Mouse (Mus musculus) urinary bladder, postnatal 25 days (tissue): Measurements from ENCODE around the gene Timd4.

ENCODE experiments used
- DNase-seq: peaks from one replicate; pipeline ENCODE4 v3.0.0; 2022; ENCODE audit warnings: low spot score

The Timd4 gene

GRCm38 (mm10) chr11:46810511-46810910, at the start of gene Timd4:
TSS of gene Timd4 (plus strand) at chr11:46810800.
- no peak for DNase-seq

DNA sequence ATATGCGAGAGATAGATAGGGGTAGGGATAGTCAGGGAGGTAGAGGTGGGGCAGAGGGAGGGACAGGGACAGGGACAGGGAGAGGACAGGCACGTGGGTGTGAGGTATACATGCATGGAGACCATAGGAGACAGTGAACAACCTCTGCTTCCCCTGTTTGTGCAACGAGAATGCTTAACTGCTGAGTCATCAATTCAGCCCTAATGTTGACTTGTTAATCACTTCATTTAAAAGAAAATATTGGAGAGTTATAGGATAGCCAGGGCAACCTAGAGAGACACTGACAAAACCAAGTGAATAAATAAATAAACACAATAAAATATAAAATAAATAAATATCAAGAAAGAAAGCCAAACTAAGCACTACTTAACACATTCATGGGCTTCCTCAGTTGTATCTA, 33.7 kb upstream of the Timd4 start:
- DNase-seq = no peak

DNA sequence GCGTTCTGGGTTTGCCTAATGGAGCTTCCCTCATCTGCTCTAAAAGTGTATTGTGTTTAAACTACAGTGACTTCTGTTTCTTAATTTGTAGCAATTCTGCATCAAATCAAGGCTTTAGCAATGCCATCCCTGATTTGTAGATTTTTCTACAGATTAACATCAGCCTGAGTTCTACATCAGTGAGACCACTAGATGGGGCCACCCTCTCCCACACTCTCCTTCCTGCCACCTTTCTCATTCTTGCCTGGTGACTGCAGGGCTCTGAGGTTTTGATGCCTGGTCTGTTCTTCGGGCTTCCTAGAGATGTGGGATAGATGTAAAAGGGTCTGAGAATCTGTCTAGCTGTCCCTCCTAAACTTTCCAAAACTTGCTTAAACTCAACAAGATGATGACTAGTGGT, 30.8 kb upstream of the Timd4 start:
- no peak for DNase-seq

DNA sequence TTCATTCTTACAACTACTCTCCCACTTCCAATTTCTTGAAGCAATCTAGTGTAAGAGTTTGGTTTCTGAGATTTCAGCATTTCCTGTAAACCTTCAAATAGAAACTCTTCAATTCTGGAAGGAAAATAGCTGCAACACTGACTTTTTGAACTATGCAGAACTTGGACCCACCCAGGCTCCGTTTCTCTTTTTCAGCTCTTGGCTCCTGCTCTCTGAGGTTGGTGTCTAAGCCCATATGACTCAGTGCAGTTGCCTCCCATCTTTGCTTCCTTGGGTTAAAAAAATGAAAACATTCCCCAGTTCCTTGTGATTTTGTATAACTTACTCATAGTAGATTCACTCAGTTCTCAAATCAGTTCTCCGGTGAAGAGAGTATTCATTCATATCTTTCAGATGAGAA, 6.2 kb upstream of the Timd4 start:
- no peak for DNase-seq

DNA sequence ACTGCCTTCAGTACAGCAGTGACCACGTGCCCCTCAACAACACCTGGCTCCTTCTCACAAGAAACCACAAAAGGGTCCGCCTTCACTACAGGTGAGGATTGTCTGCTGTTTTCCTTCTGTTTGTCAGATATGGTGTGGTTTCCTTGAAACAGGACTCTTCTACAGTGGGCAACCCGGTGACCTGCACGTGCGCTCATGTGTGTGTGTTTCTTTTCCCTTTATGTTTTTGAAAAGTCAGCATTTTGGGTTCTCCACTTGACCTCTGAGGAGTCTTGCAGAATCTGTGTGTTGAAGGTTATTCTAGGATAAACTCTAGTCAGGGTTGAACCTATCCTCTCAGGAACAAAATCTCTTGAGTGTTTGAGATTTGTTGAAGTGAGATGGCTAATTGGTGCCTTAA, 7.1 kb downstream of the Timd4 start:
- DNase-seq = no peak

GRCm38 (mm10) chr11:46819930-46820329, 9.3 kb downstream of the Timd4 start:
- no peak for DNase-seq

GRCm38 (mm10) chr11:46830348-46830747, 19.7 kb downstream of the Timd4 start:
- DNase-seq = no peak

DNA sequence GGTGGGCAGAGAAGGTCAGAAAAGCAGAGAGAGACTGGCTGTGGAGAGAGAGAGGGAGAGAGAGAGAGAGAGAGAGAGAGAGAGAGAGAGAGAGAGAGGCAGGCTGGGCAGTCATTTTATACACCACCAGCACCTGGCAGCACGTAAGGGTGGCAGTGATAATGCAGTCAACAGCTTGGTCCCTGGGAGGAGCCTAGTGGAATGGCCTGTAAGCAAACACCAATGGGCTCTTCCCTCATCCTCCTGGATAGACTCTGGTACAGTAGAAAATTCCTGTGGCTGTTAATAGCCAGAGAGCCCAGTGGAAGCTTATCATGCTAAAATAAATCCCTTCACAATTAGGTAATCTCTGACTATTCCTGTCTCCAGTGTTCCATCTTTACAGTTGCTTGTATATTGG, 24.5 kb downstream of the Timd4 start:
- DNase-seq = no peak

DNA sequence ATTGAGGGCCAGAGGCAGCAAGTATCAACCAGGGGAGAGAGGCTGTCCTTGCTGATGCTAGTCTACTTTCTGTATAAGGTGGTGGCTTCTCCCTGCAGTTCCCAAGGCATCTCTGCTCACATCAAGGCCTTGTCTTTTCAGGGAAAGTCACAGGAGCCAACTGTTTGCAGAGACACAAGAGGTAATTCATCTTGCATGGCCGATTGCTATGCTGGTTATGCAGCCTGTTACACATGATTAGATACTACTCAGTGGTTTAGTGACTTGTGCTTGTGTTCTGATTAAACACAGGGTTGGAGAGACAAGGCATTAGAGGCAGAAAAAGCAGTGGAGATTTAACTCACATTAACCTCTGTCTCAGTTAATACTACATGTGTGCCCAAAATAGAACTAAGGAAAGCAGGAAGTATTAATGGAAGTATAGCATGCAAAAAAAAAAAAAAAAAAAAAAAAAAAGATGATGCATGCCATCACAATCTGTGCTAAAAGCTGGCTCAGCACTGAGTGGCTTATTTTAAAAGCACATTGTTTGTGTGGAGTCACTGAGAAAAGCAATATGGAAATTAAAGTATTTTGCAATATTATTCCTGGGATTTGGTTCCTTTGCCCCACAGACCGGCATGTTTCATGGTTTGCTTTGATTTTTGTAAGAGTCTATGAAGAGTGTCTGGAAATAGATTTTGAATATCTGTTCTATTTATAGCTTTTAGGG, 31.6 kb downstream of the Timd4 start:
- DNase-seq = no peak

- DNase-seq = no peak
Observed at GRCm38 (mm10) chr11:46846661-46847060, 36.1 kb downstream of the Timd4 start.

GRCm38 (mm10) chr11:46847827-46848220, 37.2 kb downstream of the Timd4 start:
- DNase-seq = no peak

DNA sequence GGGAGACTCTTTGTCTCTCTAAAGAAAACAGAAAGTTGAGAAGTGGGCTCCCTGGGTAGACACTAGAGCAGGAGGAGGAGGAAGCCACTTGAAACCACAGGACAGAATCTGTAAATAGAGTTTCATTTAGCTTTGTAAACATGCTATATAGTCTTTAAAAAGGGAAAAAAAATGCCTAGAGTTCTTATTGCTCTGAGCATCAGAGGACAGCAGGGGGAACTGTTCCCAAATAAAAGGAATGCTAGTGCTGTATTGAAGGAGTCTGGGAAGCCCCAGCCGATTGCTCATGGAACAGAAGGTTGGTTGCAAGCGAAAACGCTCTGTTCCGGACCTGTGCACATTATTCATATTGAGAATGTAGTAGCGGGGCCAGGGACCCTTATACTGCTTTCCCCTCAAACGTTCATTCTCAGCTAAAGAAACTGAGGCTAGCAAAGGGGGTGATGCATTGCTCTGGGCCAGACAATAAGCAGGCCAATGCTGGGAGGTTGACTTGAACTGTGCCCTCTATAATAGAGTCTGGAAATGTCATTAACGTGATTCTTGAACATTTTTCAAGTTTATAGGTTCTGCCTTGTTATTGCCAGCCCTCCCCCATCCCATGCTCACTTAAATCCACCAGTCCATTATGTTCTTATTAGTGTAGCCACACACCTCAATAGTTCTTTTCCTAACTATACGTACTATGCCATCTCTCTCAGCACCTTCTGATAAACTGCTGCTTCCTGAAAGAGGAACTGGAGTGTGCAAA, 37.8 kb downstream of the Timd4 start:
- DNase-seq = no peak

GRCm38 (mm10) chr11:46864809-46865208, 54.2 kb downstream of the Timd4 start:
- DNase-seq = no peak

DNA sequence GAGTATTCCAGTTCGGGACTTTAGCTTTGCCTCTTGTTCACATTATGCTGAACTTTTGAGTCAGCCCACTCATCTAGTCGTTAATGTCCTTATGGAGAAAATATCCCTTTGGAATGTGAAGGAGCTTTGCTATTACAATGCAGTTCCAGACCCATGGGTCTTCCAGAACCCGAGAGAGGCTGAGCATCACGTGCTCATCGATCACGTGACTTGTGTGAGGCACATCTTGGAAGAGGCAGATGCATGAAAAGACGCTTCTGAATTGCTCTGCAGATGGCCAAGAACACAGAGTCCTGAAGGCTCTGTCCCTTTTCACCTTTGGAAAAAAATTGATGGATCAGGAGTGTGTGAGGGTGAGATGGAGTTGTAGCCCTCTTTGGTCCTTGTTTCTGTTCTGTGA, 58.0 kb downstream of the Timd4 start:
- no peak for DNase-seq

GRCm38 (mm10) chr11:46875774-46876173, 65.2 kb downstream of the Timd4 start:
- no peak for DNase-seq

GRCm38 (mm10) chr11:46882456-46882855, 71.9 kb downstream of the Timd4 start:
- DNase-seq = no peak

- DNase-seq = no peak
Observed at GRCm38 (mm10) chr11:46889093-46889492, 78.5 kb downstream of the Timd4 start.
